8 mouse cellular contexts compared by ENCODE assay signal in genomic region chr11:78116146-78116410, GRCm38 (mm10). TPM values are rescaled to one million over a fixed set of nuclear protein-coding genes. Genes with fewer than 3 reads are reported as not detected.
DNase-seq lines count a peak whose midpoint lies in the region; ATAC-seq and TF ChIP-seq lines count a peak whose summit lies in the region.

No protein-coding gene starts in this region.

- no peak for TF ChIP-seq EP300 in heart, postnatal 0 days (IDR thresholded peaks at IDR 0.05; ENCODE audit: low read depth)

- no peaks in the 10 kb centered on the region for H3K9me3 ChIP-seq in heart, postnatal 0 days (replicated peaks; ENCODE audit: control insufficient read depth, low read length)
- no peaks in the 10 kb centered on the region for H3K9me3 ChIP-seq in hindbrain, embryonic 16.5 days (ENCODE audit: control insufficient read depth, low read length)
- no peaks in the 10 kb centered on the region for H3K9me3 ChIP-seq in midbrain, postnatal 0 days (ENCODE audit: low read length)

- ATAC-seq in heart, postnatal 0 days (ENCODE audit: insufficient read depth, low read depth) = no peak
- ATAC-seq in hindbrain, embryonic 16.5 days = no peak
- no peak for ATAC-seq in midbrain, postnatal 0 days (ENCODE audit: low FRiP score)

- peak overlapping the region; percentile 48; the same call in 1 of the 2 replicates for H3K9ac ChIP-seq in heart, postnatal 0 days (replicated peaks; ENCODE audit: low read depth, low read length)
- peak overlapping the region; percentile 78 for H3K9ac ChIP-seq in hindbrain, embryonic 16.5 days (ENCODE audit: low read depth, low read length)
- peak overlapping the region; percentile 79 for H3K9ac ChIP-seq in midbrain, postnatal 0 days (replicated peaks; ENCODE audit: low read length, poor library complexity, severe bottlenecking)

- H3K36me3 ChIP-seq in heart, postnatal 0 days (replicated peaks; ENCODE audit: control insufficient read depth, insufficient read depth, low read length) = no peaks in the 10 kb centered on the region
- no peaks in the 10 kb centered on the region for H3K36me3 ChIP-seq in hindbrain, embryonic 16.5 days (ENCODE audit: control insufficient read depth, insufficient read depth, low read length)
- H3K36me3 ChIP-seq in midbrain, postnatal 0 days (ENCODE audit: insufficient read depth, low read length) = no peaks in the 10 kb centered on the region

- no peak for DNase-seq in heart, postnatal 0 days (ENCODE audit: low spot score)
- DNase-seq in heart, postnatal 4 days = no peak
- no peak for DNase-seq in midbrain, postnatal 0 days (ENCODE audit: low spot score)
- no peak for DNase-seq in c-Kit-positive CD71-positive TER-119-positive erythroid progenitor cells, embryonic 14.5 days (ENCODE audit: low spot score)
- no peak for DNase-seq in cerebellum, postnatal 10 days
- no peak for DNase-seq in layer of hippocampus, adult 11-12 months (ENCODE audit: low spot score)

- H3K4me1 ChIP-seq in heart, postnatal 0 days (ENCODE audit: control insufficient read depth, insufficient read depth) = peaks cover 30% of the 10 kb centered on the region
- peaks cover 10% of the 10 kb centered on the region for H3K4me1 ChIP-seq in cortical plate, adult 2 months (ENCODE audit: control insufficient read depth, insufficient read depth, low read length)
- peaks cover 31% of the 10 kb centered on the region for H3K4me1 ChIP-seq in hindbrain, embryonic 16.5 days (ENCODE audit: control insufficient read depth, insufficient read depth, low read depth, low read length)
- H3K4me1 ChIP-seq in midbrain, postnatal 0 days (ENCODE audit: insufficient read depth, low read length) = peaks cover 12% of the 10 kb centered on the region

- 23% methylated on average over 5 of the region's 5 CpGs for WGBS in heart, postnatal 0 days
- WGBS in hindbrain, embryonic 16.5 days = 7% methylated on average over 5 of the region's 5 CpGs
- WGBS in midbrain, postnatal 0 days = 4% methylated on average over 5 of the region's 5 CpGs

- H3K4me2 ChIP-seq in heart, postnatal 0 days (ENCODE audit: low read depth, low read length) = peak overlapping the region; percentile 71
- H3K4me2 ChIP-seq in hindbrain, embryonic 16.5 days (ENCODE audit: low read length) = peak overlapping the region; percentile 64
- peak overlapping the region; percentile 68 for H3K4me2 ChIP-seq in midbrain, postnatal 0 days (ENCODE audit: low read depth, low read length, poor library complexity, severe bottlenecking)

- TF ChIP-seq CTCF in heart, postnatal 0 days (IDR thresholded peaks at IDR 0.05; ENCODE audit: low read depth) = no peak
- no peak for TF ChIP-seq CTCF in cortical plate, adult 2 months (IDR thresholded peaks at IDR 0.05; ENCODE audit: extremely low read depth, insufficient read depth, low read length)
- no peak for TF ChIP-seq CTCF in midbrain, postnatal 0 days (IDR thresholded peaks at IDR 0.05)

- H3K27ac ChIP-seq in heart, postnatal 0 days (ENCODE audit: low read depth) = 0 out of 2 replicates have a peak overlapping the region, but pooled peaks have one; percentile 48
- no peak overlapping the region for H3K27ac ChIP-seq in cortical plate, adult 2 months (ENCODE audit: insufficient read depth, low read length)
- H3K27ac ChIP-seq in hindbrain, embryonic 16.5 days (ENCODE audit: low read depth, low read length) = peak overlapping the region; percentile 88
- peak overlapping the region; percentile 87 for H3K27ac ChIP-seq in midbrain, postnatal 0 days (ENCODE audit: low read depth, low read length)

- no peaks in the 10 kb centered on the region for H3K27me3 ChIP-seq in heart, postnatal 0 days (ENCODE audit: control insufficient read depth, insufficient read depth, low read length)
- no peaks in the 10 kb centered on the region for H3K27me3 ChIP-seq in hindbrain, embryonic 16.5 days (replicated peaks; ENCODE audit: control insufficient read depth, insufficient read depth, low read length)
- H3K27me3 ChIP-seq in midbrain, postnatal 0 days (ENCODE audit: insufficient read depth, low read length) = no peaks in the 10 kb centered on the region

- no peak for TF ChIP-seq POLR2A in cortical plate, adult 2 months (IDR thresholded peaks at IDR 0.05; ENCODE audit: extremely low read depth, insufficient read depth, low read length)

- H3K4me3 ChIP-seq in heart, postnatal 0 days (ENCODE audit: low read depth, low read length) = peak overlapping the region; percentile 65
- peak overlapping the region; percentile 79 for H3K4me3 ChIP-seq in cortical plate, adult 2 months (ENCODE audit: insufficient read depth, low read length)
- H3K4me3 ChIP-seq in hindbrain, embryonic 16.5 days (ENCODE audit: low read length) = peak overlapping the region; percentile 76
- peak overlapping the region; percentile 81 for H3K4me3 ChIP-seq in midbrain, postnatal 0 days (ENCODE audit: low read depth, low read length)

RNA-seq across cellular contexts. Expression of gene Fam222b, which starts 21.6 kb away (rescaled TPM):
- 10.8 and 24.6 TPM in 2 replicates for total RNA-seq in heart, postnatal 0 days (2014; rRNA removed; ENCODE audit: low replicate concordance)
- polyA plus RNA-seq in heart, postnatal 0 days (2015; fragmentation: Nextera tagmentation; extraction: Ambion mirVana) = 11.1 TPM in 2 replicates
- total RNA-seq in heart, postnatal 4 days (2021) = 10 to 100 TPM; 17.1 to 17.5 TPM
- polyA plus RNA-seq in cortical plate, adult 2 months (2012; rRNA removed) = 19.1 and 19.5 TPM in 2 replicates
- polyA plus RNA-seq in hindbrain, embryonic 16.5 days (2015; fragmentation: Nextera tagmentation; extraction: Ambion mirVana) = 21.8 and 33.4 TPM in 2 replicates
- 27.2 and 34.5 TPM in 2 replicates for total RNA-seq in midbrain, postnatal 0 days (2014; rRNA removed)
- 28.2 and 29.1 TPM in 2 replicates for polyA plus RNA-seq in midbrain, postnatal 0 days (2015; fragmentation: Nextera tagmentation; extraction: Ambion mirVana)

RNA-seq across cellular contexts. Expression of gene Eral1, which starts 35.9 kb away (rescaled TPM):
- 33.5 and 40.8 TPM in 2 replicates for total RNA-seq in heart, postnatal 0 days (2014; rRNA removed; ENCODE audit: low replicate concordance)
- polyA plus RNA-seq in heart, postnatal 0 days (2015; fragmentation: Nextera tagmentation; extraction: Ambion mirVana) = 19.7 TPM in 2 replicates
- 10 to 100 TPM; 23.7 to 24.0 TPM for total RNA-seq in heart, postnatal 4 days (2021)
- polyA plus RNA-seq in cortical plate, adult 2 months (2012; rRNA removed) = 26.0 and 26.1 TPM in 2 replicates
- 34.6 and 35.2 TPM in 2 replicates for polyA plus RNA-seq in hindbrain, embryonic 16.5 days (2015; fragmentation: Nextera tagmentation; extraction: Ambion mirVana)
- total RNA-seq in midbrain, postnatal 0 days (2014; rRNA removed) = 30.7 and 39.2 TPM in 2 replicates
- 26.1 and 27.4 TPM in 2 replicates for polyA plus RNA-seq in midbrain, postnatal 0 days (2015; fragmentation: Nextera tagmentation; extraction: Ambion mirVana)

RNA-seq across cellular contexts. Expression of gene Traf4, which starts 49.3 kb away (rescaled TPM):
- total RNA-seq in heart, postnatal 0 days (2014; rRNA removed; ENCODE audit: low replicate concordance) = 25.1 and 42.6 TPM in 2 replicates
- polyA plus RNA-seq in heart, postnatal 0 days (2015; fragmentation: Nextera tagmentation; extraction: Ambion mirVana) = 21.2 and 22.9 TPM in 2 replicates
- total RNA-seq in heart, postnatal 4 days (2021) = 10 to 100 TPM; 25.8 to 27.5 TPM
- polyA plus RNA-seq in cortical plate, adult 2 months (2012; rRNA removed) = 17.1 and 19.6 TPM in 2 replicates
- 80.1 and 97.4 TPM in 2 replicates for polyA plus RNA-seq in hindbrain, embryonic 16.5 days (2015; fragmentation: Nextera tagmentation; extraction: Ambion mirVana)
- 80.5 and 89.5 TPM in 2 replicates for total RNA-seq in midbrain, postnatal 0 days (2014; rRNA removed)
- polyA plus RNA-seq in midbrain, postnatal 0 days (2015; fragmentation: Nextera tagmentation; extraction: Ambion mirVana) = 68.4 and 71.1 TPM in 2 replicates
